Mouse (Mus musculus) cerebellum, adult 11-12 months (tissue): Measurements from ENCODE around the gene Gm12830.

Source experiments
- DNase-seq: peaks from one replicate; pipeline ENCODE4 v3.0.0; 2022

The Gm12830 gene

DNA sequence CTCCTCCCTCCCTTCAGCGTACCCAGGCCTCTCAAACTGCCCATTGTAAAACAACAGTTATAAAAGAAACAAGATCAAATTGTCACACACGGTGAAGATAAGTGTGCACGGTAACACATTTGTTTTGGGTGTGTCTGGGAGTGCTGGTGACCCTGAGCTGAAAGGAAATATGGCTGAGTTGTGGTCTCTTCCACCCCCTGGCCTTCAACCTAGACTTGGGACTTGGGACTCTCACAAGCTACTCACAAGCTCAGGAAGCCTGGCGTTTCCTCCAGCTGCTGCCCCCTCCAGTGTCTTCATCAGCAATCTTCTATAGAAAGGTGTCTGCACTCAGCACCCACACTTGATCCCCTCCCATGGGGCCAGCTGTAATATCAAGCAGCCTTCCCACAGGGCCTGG lies 24.1 kb downstream of the Gm12830 start:
- DNase-seq: no peak

DNA sequence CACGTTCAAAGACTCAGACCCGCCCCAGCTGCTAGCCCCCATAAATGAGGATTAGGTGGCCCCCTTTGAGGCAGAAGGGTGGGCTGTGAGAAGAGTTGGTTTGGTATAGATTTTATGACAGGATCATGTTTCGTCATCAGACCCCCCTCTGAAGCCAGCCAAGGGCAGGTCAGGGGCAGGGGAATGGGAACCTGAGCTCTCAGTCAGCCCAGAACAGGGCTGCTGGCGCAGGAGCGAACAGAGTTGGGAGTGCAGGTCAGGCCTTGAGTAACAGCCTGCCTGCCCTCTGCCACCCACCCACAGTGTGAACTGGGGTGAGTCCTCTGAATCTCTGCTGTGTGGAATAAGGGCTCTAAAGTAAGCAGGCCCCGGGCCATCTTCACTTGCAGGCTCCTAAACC lies 25.2 kb downstream of the Gm12830 start:
- DNase-seq: no peak

DNA sequence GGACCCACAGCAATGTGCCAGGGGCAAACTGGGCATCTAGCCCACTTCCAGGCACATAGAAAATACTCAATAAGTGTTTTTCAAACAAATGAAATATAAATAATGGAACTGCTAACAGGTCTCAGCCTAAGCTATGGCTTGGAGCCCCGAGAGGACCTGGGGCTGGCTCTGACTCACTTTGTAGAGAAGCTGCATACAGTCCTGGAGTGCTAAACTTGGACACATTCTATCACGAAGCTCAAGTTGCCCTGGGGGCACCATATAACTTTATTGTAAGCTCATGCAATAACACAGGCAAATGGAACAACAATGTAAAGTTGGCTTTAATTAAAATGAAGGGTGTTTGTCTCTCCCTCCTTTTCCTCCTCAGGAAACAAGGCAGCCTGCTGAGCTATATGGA lies 32.4 kb downstream of the Gm12830 start:
- no peak for DNase-seq

DNA sequence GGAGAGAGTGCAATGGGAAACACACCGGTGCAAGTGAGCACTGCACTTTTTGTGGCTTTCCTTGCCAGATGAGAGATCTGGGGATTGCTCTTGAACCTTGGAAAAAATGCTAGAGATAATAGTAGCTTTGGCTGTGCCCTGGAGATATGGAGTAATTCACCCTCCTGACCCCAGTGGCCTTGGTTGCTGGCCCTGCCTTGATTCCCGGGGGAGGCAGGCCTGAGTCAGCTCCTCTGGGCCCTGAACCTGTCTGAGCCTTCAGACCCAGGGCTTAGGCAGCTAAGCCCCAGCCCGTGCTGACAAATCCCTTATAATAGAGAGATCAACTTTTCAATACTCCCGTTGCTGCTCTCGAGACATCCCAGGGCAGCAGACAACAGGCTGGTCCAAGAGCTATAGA lies 36.9 kb downstream of the Gm12830 start:
- DNase-seq: no peak

DNA sequence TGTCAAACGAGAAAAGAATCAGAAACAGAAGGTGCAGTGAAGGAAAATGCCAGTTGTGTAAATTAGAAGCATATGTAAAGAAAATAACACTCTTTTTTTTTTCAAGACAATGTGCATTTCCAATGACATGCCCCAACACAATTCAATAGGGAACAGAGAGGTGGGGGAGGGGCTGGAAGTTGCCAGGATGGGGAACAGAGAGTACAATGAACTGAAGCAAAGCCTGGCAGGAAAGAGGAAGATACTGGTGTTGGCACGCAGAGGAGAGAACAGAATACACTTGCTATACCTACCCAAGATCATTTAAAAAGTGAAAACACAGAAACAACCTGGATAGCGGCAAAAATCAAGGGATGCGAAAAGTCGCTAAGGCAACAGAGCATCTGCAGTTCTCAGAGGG lies 41.6 kb downstream of the Gm12830 start:
- DNase-seq: no peak

DNA sequence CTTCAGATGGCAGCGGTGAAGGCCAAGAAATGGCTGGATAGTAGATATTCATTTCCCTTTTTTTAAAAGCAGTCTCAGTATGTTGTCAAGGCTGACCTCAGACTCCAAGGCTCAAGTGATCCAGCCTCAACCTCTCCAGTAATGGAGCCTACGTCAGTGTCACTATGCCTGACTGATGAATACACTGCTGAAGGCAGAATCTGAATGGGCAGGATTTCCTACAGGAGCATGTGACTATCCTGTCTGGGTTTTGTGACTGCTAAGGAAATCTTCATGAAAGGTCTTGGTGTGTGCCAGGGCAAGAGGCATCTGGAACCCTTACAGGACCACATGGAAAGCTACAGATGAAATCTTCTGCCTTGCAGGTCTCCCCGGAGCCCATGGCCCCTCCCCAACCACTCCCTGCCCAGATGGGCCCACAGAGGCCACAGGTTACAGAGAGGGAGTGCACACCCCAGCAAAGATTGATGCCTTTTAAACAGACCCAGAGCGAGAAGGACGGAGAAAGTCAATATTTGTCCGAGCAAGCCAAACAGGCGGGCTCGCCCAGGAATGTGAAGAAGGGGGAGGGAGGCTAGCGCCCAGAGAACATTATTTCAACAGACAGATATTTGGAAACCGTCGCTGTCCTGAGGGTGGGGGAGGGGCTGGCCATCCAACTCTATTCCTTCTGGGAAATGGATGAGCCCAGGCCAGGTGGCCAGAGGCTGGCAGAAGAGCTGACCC lies 48.4 kb downstream of the Gm12830 start:
- no peak for DNase-seq

DNA sequence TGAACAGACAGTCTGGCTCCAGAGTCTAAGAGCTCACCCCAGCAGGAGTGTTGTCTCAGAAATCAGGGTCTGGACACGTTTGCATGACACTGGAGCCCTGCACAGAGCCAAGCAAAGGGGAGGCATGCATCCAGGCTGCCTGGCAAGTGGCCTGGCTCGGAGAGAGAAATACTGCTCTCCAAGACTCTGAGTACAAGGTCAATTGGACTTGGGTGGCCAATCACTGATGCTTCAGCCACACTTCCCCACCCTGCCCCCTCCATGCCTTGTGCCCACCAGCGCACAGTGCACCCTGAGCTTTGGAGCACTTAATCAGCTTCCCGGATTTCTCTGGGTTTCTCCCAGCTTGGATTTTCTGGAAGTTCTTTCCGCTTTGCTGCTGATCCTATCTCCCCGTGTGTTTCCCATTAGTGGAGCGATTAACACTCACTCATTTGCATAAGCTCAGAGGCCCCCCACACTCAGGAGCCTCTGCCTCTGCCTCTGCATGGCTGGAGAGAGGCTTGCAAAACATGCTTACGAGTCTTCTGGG lies 55.0 kb downstream of the Gm12830 start:
- DNase-seq: no peak

DNA sequence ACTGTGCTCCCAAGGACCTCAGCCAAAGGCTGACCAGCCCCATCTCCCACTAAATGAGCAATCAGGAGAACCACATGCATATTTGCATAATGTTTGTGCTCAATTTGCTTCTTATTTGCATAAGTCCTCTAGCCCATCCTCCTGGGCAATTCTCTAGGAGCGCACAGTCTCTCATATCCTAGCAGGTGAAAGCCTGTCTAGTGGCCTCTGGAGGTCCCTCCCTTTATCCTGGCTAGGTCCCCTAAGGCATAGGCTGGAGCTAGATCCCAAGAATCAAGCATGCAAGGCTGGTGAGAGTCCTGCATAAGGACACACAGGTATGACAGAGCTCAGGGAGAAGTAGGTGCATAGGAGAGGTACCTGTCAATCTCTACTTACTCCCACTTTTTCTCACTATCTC lies 60.7 kb downstream of the Gm12830 start:
- DNase-seq: no peak

DNA sequence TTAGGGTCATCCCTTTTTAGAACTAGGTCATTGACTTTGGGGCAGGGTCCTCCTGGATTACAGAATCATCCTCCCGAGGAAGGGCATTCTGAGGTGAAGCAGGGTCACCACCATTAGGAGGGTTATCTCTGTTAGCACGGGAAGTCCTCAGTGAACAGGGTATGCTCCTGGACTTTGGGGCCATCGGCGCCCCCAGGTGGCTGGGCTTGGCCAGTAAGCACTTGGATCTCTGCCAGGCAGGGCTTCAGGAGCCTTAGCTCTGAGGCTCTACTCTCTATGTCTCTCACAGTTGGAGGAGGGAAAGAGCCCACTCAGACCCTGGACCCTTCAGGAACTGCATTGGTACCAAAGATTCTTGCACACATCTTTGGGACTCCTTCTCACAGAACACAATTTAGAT lies 76.3 kb downstream of the Gm12830 start:
- DNase-seq: no peak

DNA sequence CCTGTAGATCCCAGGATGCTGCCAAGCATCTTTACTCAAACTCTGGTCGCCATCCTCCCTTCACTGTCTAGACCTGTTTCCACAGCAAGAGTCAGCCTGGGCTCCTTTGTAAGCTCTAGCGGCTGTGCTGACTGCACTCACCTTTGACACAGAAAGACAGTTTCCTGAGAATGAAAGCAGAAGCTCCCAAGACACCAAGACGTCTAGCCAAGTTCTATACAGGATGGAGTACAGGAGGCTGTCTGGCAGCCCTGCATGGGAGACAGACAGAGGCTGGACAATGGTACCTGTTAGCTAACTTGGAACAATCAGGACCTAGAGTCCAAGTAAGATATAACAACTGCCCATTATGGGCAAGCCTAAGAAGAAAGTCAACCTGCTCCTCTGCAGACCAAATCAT lies 78.4 kb downstream of the Gm12830 start:
- no peak for DNase-seq

DNA sequence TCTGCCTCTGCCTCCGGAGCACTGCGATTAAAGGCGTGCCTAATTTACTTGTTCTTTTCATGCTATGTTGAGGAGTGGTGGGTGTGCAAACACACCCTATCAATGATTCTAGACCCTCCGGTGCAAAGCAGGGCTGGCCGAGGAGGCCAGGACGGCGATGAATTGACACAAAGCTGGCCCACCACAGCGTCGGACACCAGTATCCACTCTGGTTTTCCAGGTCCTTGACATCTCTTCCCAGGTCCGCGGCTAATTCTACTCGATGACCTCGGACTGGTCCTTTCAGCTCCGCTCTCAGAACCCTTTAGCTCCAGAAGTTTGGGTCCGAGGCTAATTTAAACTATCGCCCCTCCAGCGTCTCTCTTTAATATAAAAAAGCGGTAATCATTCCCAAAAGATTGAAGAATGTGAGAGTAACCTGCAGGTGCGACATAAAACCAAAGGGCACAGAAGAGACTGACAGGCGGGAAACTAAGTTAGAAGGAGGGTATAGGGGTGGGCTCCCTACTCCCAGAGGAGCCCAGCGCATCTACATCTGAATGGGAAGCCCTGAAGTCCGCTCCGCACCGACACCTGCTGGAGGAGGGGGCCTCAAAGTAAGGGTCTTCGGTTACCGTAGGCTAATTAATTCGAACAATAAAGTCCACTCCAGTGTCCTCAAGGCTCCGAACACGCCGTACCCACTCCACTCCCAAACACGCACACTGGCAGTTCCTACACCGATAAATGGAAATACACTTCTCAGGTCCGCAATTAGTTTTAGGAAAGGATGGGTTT lies 79.5 kb downstream of the Gm12830 start:
- no peak for DNase-seq

DNA sequence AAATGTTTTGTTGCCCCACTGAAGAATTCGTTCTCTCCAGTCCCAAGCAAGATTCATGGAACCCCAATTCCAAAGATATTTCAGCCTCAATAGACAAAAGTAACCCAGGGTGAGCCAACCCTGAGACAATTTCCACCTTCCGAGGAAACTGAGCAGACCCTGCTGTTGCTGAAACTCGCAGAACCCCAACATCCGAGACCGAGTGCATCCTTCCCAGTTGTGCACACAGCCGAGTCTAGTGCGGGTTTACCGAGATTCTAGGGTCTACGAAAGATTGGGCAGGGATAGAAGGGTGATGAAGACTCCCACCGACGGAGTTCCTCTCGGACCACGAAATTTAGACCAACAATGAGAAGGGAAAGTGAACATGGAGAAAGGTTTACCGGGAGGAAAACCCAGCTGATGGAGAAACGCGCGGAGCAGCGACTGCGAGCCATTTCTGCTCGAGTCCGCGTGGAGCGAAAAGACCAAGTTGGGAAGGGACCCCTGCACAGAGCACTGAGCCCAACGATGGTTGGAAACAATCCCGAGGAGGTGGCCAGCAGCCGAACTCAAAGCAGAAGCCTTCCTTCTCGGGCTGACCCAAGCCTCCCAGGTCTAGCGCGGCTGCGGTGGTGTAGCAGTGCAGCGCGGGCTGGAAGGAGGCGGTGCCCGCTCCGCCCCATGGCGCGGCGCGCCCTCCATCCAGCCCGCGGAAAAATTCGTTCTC lies 80.3 kb downstream of the Gm12830 start:
- DNase-seq: no peak

DNA sequence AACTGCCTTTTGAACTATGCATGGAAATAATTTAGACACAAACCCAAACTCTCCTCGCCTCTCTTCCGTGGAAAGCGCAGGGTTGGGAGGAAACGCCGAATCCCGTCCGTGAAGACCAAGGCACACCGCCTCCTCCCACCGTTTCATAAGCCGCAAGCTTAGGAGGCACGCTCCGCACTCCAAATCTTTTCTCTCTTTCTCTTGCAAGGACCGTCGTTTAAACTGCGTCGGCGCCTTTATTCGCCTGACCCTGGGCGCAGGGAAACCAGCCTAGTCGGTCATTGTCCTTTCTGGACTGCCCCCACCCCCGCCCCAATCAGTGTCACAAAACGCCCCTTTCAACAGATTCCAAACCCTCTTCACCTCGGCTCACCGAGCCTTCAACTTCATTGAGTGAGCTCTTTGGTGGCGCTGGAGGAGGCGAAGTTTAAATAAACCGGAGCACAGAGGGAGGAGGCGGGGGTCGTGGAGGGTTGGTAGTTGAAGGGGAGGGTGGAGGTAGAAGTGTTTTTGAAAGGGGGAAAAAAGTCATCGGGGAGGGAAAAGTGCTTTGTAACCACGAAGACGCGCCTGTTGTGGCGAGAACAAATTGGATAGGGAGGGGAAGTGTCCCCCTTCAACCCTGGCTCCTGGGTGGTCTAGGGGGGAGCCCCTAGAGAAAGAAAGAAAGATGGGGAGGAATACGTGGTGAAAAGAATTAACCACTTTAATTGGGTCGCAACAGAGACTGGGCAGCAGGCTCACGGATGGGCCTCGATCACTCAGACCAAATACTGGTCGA lies 81.3 kb downstream of the Gm12830 start:
- DNase-seq: no peak

DNA sequence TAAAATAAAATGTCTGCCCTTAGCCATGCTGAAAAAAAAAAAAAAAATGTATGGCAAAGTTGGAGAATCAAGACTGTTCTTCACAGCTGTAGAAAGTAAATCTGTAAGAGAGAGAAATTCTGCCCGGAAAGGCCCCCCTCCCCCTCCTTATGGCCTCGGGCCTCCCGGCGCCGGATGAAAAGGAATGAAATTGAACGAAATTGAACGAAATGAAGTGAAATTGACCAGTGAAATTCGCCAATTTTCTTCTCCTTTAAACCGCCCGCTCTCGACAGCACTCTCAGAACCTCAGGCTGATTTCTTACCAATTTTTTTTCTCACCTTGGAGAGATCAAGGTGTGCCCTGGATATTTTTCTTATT lies 81.9 kb downstream of the Gm12830 start:
- DNase-seq: no peak

DNA sequence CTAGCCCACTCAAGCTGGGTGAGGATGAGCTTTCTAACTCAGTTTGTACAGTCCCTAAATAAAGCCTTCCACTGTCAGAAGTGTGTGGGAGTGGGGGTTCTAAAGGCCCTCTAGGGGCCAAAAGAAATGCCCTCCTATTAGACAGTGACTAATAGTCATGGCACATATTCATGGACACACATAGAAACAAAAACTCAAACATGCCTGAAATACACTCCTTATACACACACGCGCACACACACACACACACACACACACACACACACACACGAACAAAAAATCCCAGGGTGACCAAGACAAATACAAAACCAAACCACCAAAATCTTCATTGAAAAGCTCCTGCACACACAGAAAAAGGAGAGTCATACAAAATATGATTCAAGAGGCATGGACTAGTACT lies 84.0 kb downstream of the Gm12830 start:
- DNase-seq: no peak
